Mouse (Mus musculus): ENCODE results near the gene Chfr. TPM values are rescaled to one million over a fixed set of nuclear protein-coding genes. Genes with fewer than 3 reads are reported as not detected.

Gene Chfr
- polyA plus RNA-seq, 1 experiment from 2014 or later, result 25.9 TPM

- H3K27me3 ChIP-seq, result no peaks in the 10 kb centered on the region
- peak overlapping the region; percentile 70 for H3K9ac ChIP-seq
- H3K4me2 ChIP-seq, result peak overlapping the region; percentile 82
- H3K36me3 ChIP-seq, result peaks cover 12% of the 10 kb centered on the region
- peak overlapping the region; percentile 94 for H3K4me3 ChIP-seq
- peaks cover 6% of the 10 kb centered on the region; the same call in 1 of the 2 replicates for H3K4me1 ChIP-seq (replicated peaks)
- 0 out of 2 replicates have a peak, but pooled peaks cover 7% of the 10 kb centered on the region for H3K9me3 ChIP-seq (replicated peaks)
- ATAC-seq (replicated peaks; ENCODE audit: insufficient number of reproducible peaks, insufficient read depth, low FRiP score, low read depth), result 0 out of 2 replicates have a peak, but pooled peaks have one; percentile 4
- 5% methylated on average over 18 of the region's 18 CpGs for WGBS
- peak overlapping the region; percentile 73 for H3K27ac ChIP-seq
Observed at GRCm38 (mm10) chr5:110136087-110136464, 434 bp downstream of the Chfr start.

- Histone ChIP-seq H3K27me3 (no peaks in the 10 kb centered on the region), H3K9me3 (replicated peaks) (0 out of 2 replicates have a peak, but pooled peaks cover 7% of the 10 kb centered on the region), H3K27ac (no peak overlapping the region), H3K4me2 (no peak overlapping the region), H3K9ac (no peak overlapping the region), H3K4me3 (no peak overlapping the region), H3K4me1 (replicated peaks) (peaks cover 6% of the 10 kb centered on the region; the same call in 1 of the 2 replicates), H3K36me3 (peaks cover 17% of the 10 kb centered on the region)
- 86% methylated on average over 3 of the region's 3 CpGs for whole genome bisulfite sequencing
- no peak for ATAC-seq (replicated peaks; ENCODE audit: insufficient number of reproducible peaks, insufficient read depth, low FRiP score, low read depth)
Observed at GRCm38 (mm10) chr5:110137816-110138215, 2.2 kb downstream of the Chfr start.

GRCm38 (mm10) chr5:110139325-110139724 is 3.7 kb downstream of the Chfr start:
- no peak overlapping the region for H3K9ac ChIP-seq
- no peak overlapping the region for H3K27ac ChIP-seq
- no peak for ATAC-seq (replicated peaks; ENCODE audit: insufficient number of reproducible peaks, insufficient read depth, low FRiP score, low read depth)
- H3K4me3 ChIP-seq, result no peak overlapping the region
- peaks cover 6% of the 10 kb centered on the region; the same call in 1 of the 2 replicates for H3K4me1 ChIP-seq (replicated peaks)
- no peak overlapping the region for H3K4me2 ChIP-seq
- no peaks in the 10 kb centered on the region for H3K9me3 ChIP-seq (replicated peaks)
- peaks cover 29% of the 10 kb centered on the region for H3K36me3 ChIP-seq
- H3K27me3 ChIP-seq, result no peaks in the 10 kb centered on the region
- WGBS, result 95% methylated on average over 3 of the region's 3 CpGs

GRCm38 (mm10) chr5:110140424-110140823 is 4.8 kb downstream of the Chfr start:
- no peak for ATAC-seq (replicated peaks; ENCODE audit: insufficient number of reproducible peaks, insufficient read depth, low FRiP score, low read depth)
- H3K36me3 ChIP-seq, result peaks cover 39% of the 10 kb centered on the region
- no peak overlapping the region for H3K27ac ChIP-seq
- H3K4me2 ChIP-seq, result no peak overlapping the region
- no peak overlapping the region for H3K9ac ChIP-seq
- peaks cover 6% of the 10 kb centered on the region; the same call in 1 of the 2 replicates for H3K4me1 ChIP-seq (replicated peaks)
- no peak overlapping the region for H3K4me3 ChIP-seq
- H3K9me3 ChIP-seq (replicated peaks), result no peaks in the 10 kb centered on the region
- H3K27me3 ChIP-seq, result no peaks in the 10 kb centered on the region
- 86% methylated on average over 7 of the region's 7 CpGs for WGBS

GRCm38 (mm10) chr5:110142309-110142708 is 6.7 kb downstream of the Chfr start:
- H3K4me1 ChIP-seq (replicated peaks), result peaks cover 3% of the 10 kb centered on the region; the same call in 1 of the 2 replicates
- H3K27me3 ChIP-seq, result no peaks in the 10 kb centered on the region
- ATAC-seq (replicated peaks; ENCODE audit: insufficient number of reproducible peaks, insufficient read depth, low FRiP score, low read depth), result no peak
- no peak overlapping the region for H3K4me2 ChIP-seq
- H3K36me3 ChIP-seq, result peaks cover 54% of the 10 kb centered on the region
- WGBS, result 80% methylated on average over 2 of the region's 2 CpGs
- H3K9me3 ChIP-seq (replicated peaks), result no peaks in the 10 kb centered on the region
- H3K9ac ChIP-seq, result no peak overlapping the region
- H3K27ac ChIP-seq, result no peak overlapping the region
- H3K4me3 ChIP-seq, result no peak overlapping the region

- no peaks in the 10 kb centered on the region for H3K27me3 ChIP-seq
- no peak overlapping the region for H3K4me3 ChIP-seq
- H3K9me3 ChIP-seq (replicated peaks), result no peaks in the 10 kb centered on the region
- H3K27ac ChIP-seq, result no peak overlapping the region
- 93% methylated on average over 5 of the region's 5 CpGs for WGBS
- no peaks in the 10 kb centered on the region; the same call in 1 of the 2 replicates for H3K4me1 ChIP-seq (replicated peaks)
- H3K9ac ChIP-seq, result no peak overlapping the region
- peaks cover 61% of the 10 kb centered on the region for H3K36me3 ChIP-seq
- H3K4me2 ChIP-seq, result no peak overlapping the region
- no peak for ATAC-seq (replicated peaks; ENCODE audit: insufficient number of reproducible peaks, insufficient read depth, low FRiP score, low read depth)
Observed at GRCm38 (mm10) chr5:110143007-110143406, 7.4 kb downstream of the Chfr start.

GRCm38 (mm10) chr5:110169374-110169773 is 33.7 kb downstream of the Chfr start:
- H3K27ac ChIP-seq, result no peak overlapping the region
- no peak for ATAC-seq (replicated peaks; ENCODE audit: insufficient number of reproducible peaks, insufficient read depth, low FRiP score, low read depth)
- no peak overlapping the region for H3K4me2 ChIP-seq
- H3K27me3 ChIP-seq, result no peaks in the 10 kb centered on the region
- WGBS, result 94% methylated on average over 4 of the region's 4 CpGs
- H3K36me3 ChIP-seq, result peaks cover 67% of the 10 kb centered on the region
- no peak overlapping the region for H3K4me3 ChIP-seq
- H3K4me1 ChIP-seq (replicated peaks), result no peaks in the 10 kb centered on the region
- no peaks in the 10 kb centered on the region for H3K9me3 ChIP-seq (replicated peaks)
- H3K9ac ChIP-seq, result no peak overlapping the region

- no peaks in the 10 kb centered on the region for H3K9me3 ChIP-seq (replicated peaks)
- under 1% methylated on average over 41 of the region's 41 CpGs for WGBS
- H3K36me3 ChIP-seq, result peaks cover 6% of the 10 kb centered on the region; the same call in 1 of the 2 replicates
- H3K9ac ChIP-seq, result peak within 1 kb of the TSS; percentile 90
- H3K4me3 ChIP-seq, result peak within 1 kb of the TSS; percentile 99
- peaks cover 20% of the 10 kb centered on the region for H3K4me1 ChIP-seq (replicated peaks)
- H3K27ac ChIP-seq, result peak within 1 kb of the TSS; percentile 82
- ATAC-seq (replicated peaks; ENCODE audit: insufficient number of reproducible peaks, insufficient read depth, low FRiP score, low read depth), result peak; percentile 95
- H3K27me3 ChIP-seq, result no peaks in the 10 kb centered on the region
- peak within 1 kb of the TSS; percentile 81 for H3K4me2 ChIP-seq
Observed at GRCm38 (mm10) chr5:110176362-110177020, 40.8 kb downstream of the Chfr start, which contains the start of gene Golga3. Golga3 (plus strand) TSS chr5:110176701.

- no peaks in the 10 kb centered on the region for H3K9me3 ChIP-seq (replicated peaks)
- peak overlapping the region; percentile 81 for H3K4me2 ChIP-seq
- peaks cover 3% of the 10 kb centered on the region; the same call in 1 of the 2 replicates for H3K36me3 ChIP-seq
- H3K9ac ChIP-seq, result peak overlapping the region; percentile 90
- WGBS, result 2% methylated on average over 19 of the region's 19 CpGs
- peak overlapping the region; percentile 99 for H3K4me3 ChIP-seq
- peak overlapping the region; percentile 82 for H3K27ac ChIP-seq
- H3K27me3 ChIP-seq, result no peaks in the 10 kb centered on the region
- ATAC-seq (replicated peaks; ENCODE audit: insufficient number of reproducible peaks, insufficient read depth, low FRiP score, low read depth), result no peak; the same call in 1 of the 2 replicates
- H3K4me1 ChIP-seq (replicated peaks), result peaks cover 20% of the 10 kb centered on the region
Observed at GRCm38 (mm10) chr5:110177021-110177420, 41.4 kb downstream of the Chfr start.

- Histone ChIP-seq H3K27ac (no peak overlapping the region), H3K4me3 (no peak overlapping the region), H3K27me3 (no peaks in the 10 kb centered on the region), H3K9ac (no peak overlapping the region), H3K4me2 (no peak overlapping the region), H3K4me1 (replicated peaks) (peaks cover 20% of the 10 kb centered on the region), H3K9me3 (replicated peaks) (no peaks in the 10 kb centered on the region), H3K36me3 (peaks cover 17% of the 10 kb centered on the region)
- WGBS, result 68% methylated on average over 2 of the region's 2 CpGs
- ATAC-seq (replicated peaks; ENCODE audit: insufficient number of reproducible peaks, insufficient read depth, low FRiP score, low read depth), result no peak
Observed at GRCm38 (mm10) chr5:110178628-110179027, 43.0 kb downstream of the Chfr start.

GRCm38 (mm10) chr5:110181716-110182115 is 46.1 kb downstream of the Chfr start:
- no peak for ATAC-seq (replicated peaks; ENCODE audit: insufficient number of reproducible peaks, insufficient read depth, low FRiP score, low read depth)
- Histone ChIP-seq H3K36me3 (peaks cover 44% of the 10 kb centered on the region), H3K9ac (no peak overlapping the region), H3K9me3 (replicated peaks) (no peaks in the 10 kb centered on the region), H3K4me2 (no peak overlapping the region), H3K27me3 (no peaks in the 10 kb centered on the region), H3K4me1 (replicated peaks) (peaks cover 15% of the 10 kb centered on the region), H3K4me3 (no peak overlapping the region), H3K27ac (no peak overlapping the region)
- 61% methylated on average over 5 of the region's 5 CpGs for WGBS
